Mouse (Mus musculus) gastrocnemius, adult 18-20 months (tissue): ENCODE measurements at regions not wholly inside any gene's neighbourhood (a gene's known extent, or its start where the extent isn't known, plus 50 kb on each side); places are given as distances from the start of the nearest gene placed in this dataset.

ENCODE experiments used
- DNase-seq: peaks from one replicate; pipeline ENCODE4 v3.0.0; 2021; ENCODE audit warnings: low spot score

DNA sequence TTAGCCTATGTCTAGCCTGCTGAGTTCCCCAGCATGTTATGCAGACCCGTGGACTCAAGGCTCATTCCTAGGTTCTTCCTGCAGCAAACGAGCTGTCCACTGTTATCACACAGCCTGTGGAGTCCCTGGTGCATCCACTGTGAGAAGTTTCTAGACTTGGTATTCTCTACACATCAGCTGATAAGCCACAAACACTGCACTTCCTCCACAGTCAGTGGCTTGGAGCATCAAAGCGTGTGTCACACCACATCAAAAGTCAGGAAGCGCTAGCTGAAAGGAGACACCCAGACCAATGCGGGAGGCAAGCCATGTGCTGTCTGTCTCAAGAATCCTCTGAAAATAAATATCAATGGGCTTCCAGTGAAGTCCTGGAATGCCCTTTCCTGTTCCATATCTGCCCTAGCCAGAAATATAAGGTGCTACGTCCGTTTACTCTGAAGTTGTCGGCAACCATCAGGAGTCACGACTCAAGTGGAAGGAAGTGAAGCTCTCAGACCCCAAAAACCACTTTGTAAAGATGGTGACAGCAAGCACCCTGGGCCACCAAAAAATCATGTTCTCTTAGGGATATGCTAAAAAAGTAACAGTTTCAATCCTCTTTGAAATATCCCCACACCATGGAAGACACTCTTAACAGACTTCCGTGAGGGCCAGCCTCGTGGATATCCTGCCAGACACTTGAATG, 227.7 kb downstream of the Adgrl2 start:
- DNase-seq, result no peak

DNA sequence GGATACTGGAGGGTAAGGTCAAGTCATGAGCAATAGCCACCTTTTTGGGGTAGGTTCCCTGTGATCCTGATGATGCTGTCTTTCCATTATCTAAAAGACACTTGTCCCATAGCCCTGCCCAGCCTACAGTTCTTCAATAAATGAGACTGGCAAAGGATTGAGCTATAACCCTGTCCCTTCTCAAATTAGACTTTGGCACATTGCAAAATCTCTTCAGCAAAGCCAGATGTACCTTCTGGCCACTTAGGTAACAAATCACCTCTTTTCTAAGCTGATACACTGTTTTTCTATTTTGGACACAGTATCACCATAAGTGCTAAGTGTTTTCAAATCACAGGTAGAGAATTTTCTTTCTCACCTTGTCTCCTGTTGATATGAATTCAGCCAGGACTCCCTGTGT, 228.8 kb downstream of the Adgrl2 start:
- no peak for DNase-seq

- no peak for DNase-seq
These were observed 230.9 kb downstream of the Adgrl2 start for GRCm38 (mm10) chr3:148759500-148759899.

DNA sequence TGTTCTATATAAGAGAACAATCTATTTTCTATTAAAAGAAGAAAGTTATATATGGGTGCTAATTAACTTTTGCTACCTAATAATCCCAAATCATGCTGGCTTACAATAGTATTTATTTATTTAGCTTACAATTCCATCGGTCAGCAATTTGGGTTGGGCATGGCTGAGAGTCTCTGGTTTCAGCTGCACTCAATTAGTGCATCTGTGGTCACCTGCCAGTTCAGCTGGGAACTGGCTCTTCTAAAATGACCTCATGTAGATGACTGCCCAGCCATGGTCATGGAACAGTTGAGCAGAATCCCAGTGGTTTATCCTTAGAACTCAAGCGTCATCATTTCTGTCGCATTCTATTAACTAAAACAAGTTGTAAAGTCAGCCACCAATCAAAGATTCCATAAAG, 244.1 kb downstream of the Adgrl2 start:
- DNase-seq, result no peak

DNA sequence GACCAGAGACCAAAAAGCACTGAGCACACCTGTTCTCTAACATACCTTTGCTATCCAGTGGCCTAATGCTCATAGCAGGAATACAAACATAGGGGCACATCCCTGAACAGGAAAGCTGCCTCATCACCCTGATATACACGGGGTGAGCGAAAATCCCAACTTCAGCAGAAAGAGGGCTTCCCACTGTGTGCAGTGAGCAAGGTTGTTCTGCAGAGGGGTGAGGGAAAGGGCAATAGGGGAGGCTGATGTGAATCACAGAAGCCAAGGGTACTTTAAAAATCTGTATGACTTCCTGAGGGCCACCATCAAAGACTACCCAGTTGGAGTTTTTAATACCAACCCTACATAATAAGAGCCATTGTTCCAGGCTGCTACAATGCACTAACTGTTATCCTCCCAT, 245.7 kb downstream of the Adgrl2 start:
- no peak for DNase-seq

DNA sequence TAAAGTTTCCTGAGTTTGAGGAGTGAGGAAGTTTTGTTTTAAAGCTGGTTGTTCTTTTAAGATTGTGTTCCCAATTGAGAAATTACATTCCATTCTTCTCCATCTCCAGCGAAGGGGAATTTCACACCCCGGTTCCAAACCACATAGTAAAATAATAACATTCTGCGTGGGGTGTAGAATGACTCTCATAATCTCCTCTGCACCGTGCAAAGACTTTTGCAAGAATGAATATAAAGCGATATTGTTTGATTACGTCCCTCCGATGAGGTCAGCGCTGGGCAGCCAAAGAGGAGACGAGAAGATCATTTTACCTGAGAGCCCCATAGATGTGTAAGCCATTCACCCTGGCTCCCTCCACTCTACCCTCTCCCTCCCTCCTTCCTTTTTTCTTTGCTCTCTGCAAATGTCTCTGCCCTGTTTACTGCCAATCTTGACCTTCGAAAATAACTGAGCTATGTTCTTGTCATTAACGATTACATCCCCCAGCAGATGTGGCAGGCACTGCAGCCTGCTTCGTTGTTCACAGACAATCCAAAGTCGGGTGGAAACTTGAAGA, 256.1 kb downstream of the Adgrl2 start:
- no peak for DNase-seq

- DNase-seq, result no peak
These were observed 257.0 kb downstream of the Adgrl2 start for GRCm38 (mm10) chr3:148733227-148733854.

GRCm38 (mm10) chr3:148731436-148731835, 258.9 kb downstream of the Adgrl2 start:
- no peak for DNase-seq

DNA sequence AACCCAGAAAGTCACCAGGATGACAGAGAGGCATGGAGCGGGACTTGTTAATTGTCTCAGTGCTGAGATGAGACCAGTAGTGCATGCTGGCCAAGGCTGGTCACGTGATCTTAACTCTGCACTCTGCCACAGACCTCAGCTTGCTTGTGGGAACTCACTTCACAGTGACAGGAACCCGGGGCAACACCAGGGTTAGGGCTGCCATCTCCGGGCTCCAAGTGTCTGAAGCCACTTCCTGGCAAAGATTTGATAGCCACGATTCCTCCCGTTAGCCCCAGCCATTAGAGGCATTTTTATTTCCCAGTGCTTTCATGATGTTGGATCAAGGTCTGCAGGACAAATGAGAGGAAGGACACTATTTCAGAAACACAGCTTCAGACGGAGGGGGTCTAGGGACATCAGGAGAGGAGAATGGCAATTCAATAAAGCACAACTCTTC, 261.1 kb downstream of the Adgrl2 start:
- no peak for DNase-seq

- no peak for DNase-seq
These were observed 261.7 kb downstream of the Adgrl2 start for GRCm38 (mm10) chr3:148728513-148729241.

- DNase-seq, result no peak
These were observed 263.6 kb downstream of the Adgrl2 start for GRCm38 (mm10) chr3:148726596-148727331.

DNA sequence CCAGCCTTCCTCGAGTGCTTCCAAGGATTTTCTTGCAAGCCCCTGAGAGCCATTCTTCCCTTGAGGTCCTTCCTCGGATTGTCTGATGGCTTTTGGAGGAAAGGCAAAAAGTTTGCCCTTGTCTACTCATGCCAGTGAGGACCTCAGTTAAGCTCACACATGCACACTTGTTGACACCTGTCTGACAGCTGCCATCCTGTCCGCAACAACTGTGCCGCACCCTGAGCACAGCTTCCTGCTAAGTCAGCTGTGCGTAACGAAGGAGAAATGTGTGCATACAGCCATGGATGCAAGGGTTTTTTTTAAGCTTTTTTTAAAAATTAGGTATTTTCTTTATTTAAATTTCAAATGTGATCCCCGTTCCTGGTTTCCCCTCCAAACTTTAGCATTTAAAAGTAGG, 293.8 kb downstream of the Adgrl2 start:
- DNase-seq, result no peak

DNA sequence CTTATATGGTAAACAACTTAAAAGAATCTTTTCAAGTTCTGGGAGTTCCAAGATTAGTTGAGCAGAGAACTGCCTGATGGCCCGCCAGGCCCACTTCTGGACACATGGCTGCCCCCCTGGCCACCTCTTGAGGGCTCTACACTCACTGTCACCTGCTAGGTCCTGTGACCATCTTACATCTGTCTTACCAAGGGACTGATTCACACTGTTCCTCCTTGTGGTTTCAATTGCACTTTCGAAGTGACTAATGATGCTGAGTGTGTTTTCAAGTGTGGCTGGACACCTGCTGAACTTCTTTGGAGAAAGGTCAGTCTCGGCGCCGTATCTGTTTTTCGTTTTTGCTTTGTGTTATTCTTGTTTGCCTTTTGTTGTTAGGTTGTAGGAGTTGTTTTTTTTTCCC, 294.9 kb downstream of the Adgrl2 start:
- no peak for DNase-seq

- no peak for DNase-seq
These were observed 307.2 kb downstream of the Adgrl2 start for GRCm38 (mm10) chr3:148683181-148683580.

DNA sequence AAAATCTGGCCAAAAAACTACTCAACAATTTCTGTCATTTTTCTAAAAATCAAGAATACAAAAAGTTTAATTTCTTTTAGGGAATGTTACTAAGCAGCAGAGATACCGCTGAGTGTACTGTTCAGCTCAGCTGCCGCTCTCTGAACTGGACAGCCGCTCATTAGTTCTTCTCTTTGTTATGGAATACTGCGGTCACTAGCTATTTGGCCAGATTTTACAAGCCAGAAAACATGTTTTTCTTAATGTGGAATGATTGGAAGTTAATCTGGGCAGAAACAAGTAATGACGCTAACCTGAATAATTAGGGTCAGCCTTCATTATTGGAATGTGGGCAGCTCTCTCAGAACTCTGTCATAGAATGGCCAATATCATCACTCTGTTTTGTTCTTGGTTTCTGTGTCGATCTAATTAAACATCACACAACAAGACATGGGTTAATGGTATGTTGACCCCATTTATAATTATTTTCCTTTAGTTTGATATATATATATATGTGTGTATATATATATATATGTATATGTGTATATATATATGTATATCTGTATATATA, 307.8 kb downstream of the Adgrl2 start:
- DNase-seq, result no peak

DNA sequence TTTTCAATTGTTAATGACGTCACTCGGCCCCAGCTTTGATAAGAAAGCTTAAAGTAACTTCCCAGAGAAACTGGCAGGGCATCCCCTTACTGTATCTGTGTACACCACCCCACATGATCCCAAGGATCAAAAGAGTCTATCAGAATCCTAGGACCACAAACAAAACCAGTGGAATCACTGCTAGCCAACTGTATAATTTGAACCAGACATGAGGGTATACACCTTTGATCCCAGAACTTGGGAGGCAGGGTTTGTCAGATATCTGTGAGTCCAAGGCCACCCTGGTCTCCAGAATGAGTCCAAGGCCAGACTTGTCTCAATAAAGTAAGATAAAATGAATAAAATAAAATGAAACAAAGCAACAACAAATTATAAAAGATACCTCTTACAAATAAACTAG, 309.2 kb downstream of the Adgrl2 start:
- DNase-seq, result no peak

GRCm38 (mm10) chr3:148680737-148681136, 309.6 kb downstream of the Adgrl2 start:
- no peak for DNase-seq

GRCm38 (mm10) chr3:148680086-148680485, 310.3 kb downstream of the Adgrl2 start:
- DNase-seq, result no peak

GRCm38 (mm10) chr3:148679121-148679520, 311.2 kb downstream of the Adgrl2 start:
- no peak for DNase-seq

DNA sequence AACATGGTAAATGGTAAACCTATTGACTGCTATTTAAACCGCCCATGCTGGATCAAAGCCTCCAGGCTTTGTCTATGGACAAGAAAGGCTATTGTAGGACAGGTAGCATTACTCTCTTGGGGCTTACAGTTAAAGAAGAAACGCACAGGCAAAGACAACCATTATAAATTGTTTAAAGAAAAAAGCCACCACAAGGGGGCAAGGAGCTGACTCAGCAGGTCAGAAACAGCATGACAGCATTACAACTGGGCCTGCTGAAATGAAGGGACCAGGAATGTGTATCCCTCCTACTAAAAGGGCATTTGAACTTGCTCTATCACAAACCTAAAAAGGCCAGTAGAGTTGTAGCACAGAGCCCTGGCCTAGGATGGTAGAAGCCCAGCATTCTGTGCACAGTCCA, 314.3 kb downstream of the Adgrl2 start:
- DNase-seq, result no peak

DNA sequence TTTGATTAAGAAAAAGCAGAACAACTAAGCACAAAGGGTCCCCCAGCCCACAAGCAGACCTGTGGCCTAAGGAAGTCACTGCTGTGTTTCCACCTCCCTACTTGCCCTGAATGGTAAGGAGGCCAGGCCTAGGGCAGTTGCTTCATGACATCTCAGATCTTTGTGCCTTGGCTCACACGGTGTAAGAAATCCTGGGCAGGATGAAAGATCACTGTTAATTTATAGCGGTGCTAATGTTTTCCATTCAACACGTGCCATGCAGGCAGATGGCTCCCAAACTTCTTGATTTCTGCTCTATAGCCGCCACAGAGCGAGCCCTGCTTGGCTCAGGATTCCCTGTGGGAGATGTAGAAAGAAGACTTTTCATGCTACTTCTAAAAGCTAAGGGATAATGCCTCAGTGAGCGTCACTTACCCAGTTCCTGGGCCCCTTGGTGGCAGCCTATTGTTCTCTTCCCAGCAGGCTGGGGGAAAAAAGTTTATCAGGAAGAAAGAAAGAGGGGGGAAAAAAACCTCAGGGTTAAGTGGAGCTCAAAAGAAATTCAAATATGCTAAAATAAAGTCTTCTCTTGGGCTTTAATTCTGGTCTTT, 327.4 kb downstream of the Adgrl2 start:
- no peak for DNase-seq
